Mouse (Mus musculus): ENCODE data around the gene 2310007B03Rik. TPM values are rescaled to one million over a fixed set of nuclear protein-coding genes. Genes with fewer than 3 reads are reported as not detected.

The 2310007B03Rik gene
- polyA plus RNA-seq, 1 experiment from 2014 or later, result 21.8 TPM

DNA sequence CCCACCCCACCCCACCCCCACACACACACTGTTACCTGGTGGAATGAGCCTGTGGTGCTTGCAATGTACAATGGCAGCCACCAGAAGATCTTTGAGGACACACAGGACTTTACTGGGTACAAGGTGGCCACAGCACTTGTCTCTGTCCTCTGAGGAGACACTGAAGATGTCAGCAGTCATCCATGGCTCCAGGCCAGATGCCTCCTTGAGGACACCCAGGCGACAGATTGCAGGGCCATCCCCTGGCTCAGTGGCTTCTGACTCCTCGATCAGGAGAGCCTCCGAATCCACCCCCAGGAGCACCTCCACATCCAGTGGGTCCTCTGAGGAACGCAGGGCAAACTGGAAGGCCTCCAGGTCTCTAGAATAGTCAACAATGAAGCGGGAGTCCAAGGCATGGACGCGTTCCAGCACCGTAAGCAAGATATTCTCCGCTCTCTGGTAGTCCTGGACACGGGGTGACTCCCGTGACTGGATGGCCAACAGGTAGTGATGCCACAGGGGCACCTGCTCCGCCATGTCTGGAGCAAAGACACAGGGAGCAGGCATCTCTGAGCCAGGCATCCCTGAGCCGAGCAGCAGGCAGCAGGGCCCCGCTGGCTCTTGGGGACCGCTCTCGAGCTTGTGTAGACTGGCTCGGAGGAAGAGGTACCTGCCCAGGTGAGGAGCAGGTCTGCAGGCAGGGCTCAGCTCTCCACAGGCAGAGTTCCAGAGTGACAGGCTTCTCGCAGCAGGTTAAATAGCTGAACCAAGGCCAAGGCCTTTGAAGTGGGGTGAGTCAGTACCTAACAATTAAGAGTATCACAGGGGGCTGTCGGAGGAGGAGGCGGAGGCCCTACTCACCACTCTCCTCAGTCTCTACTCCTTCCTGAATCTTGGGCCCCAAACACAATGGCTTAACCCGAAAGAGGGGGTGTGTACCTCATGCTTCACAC, 915 bp downstream of the 2310007B03Rik start:
- Histone ChIP-seq H3K4me1 (peaks cover 21% of the 10 kb centered on the region; the same call in 1 of the 2 replicates), H3K4me2 (replicated peaks) (no peak overlapping the region), H3K27me3 (no peaks in the 10 kb centered on the region), H3K36me3 (no peaks in the 10 kb centered on the region), H3K27ac (replicated peaks) (peak overlapping the region; percentile 56), H3K4me3 (replicated peaks) (0 out of 2 replicates have a peak overlapping the region, but pooled peaks have one; percentile 2), H3K9ac (no peak overlapping the region), H3K9me3 (replicated peaks) (no peaks in the 10 kb centered on the region)
- no peak; the same call in none of the 2 replicates for ATAC-seq (ENCODE audit: insufficient number of reproducible peaks, low FRiP score, low TSS enrichment, low read depth)
- WGBS, result 69% methylated on average over 21 of the region's 21 CpGs

DNA sequence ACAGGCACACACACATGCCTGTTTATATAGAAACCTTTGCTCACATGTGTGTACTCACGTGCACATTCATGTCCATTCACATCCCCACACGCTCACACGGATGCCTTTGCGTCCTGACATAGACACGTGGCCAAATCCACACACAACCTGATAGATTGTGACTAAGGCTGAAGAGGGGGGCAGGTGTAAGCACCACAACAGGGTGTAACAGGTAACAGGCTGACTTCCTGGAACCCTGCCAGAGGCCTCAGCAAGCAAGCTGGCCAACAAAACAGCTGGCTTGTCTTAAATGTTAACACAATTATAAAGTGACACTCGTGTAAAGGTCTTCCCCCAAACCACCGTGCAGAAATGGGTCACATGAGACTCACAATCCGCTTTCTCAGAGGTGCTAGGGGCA, 1.8 kb downstream of the 2310007B03Rik start:
- no peak overlapping the region for H3K9ac ChIP-seq
- H3K4me2 ChIP-seq (replicated peaks), result no peak overlapping the region
- H3K9me3 ChIP-seq (replicated peaks), result no peaks in the 10 kb centered on the region
- WGBS, result 47% methylated on average over 8 of the region's 8 CpGs
- H3K27ac ChIP-seq (replicated peaks), result no peak overlapping the region
- peak overlapping the region; percentile 3; the same call in 1 of the 2 replicates for H3K4me3 ChIP-seq (replicated peaks)
- H3K36me3 ChIP-seq, result no peaks in the 10 kb centered on the region
- peaks cover 21% of the 10 kb centered on the region; the same call in 1 of the 2 replicates for H3K4me1 ChIP-seq
- H3K27me3 ChIP-seq, result no peaks in the 10 kb centered on the region
- no peak for ATAC-seq (ENCODE audit: insufficient number of reproducible peaks, low FRiP score, low TSS enrichment, low read depth)

DNA sequence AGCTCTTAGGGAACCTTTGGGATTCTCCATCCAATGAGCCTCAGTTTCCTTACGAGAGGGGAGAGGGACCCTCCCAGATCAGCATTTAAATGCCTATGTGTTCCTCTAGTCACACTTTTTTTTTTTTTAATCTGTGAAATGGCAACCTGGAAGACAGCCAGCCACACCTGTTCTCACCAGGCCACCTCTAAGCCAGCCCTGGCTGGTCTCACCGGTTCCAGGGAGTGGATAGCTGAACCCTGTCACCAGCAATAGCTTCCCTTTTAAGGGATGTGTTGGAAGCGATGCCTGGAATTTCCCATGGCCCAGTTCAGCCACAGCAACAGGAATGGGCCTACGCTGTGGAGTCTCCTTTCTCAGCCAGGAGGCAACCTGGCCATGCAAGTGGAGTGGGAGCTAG, 3.2 kb downstream of the 2310007B03Rik start:
- H3K9me3 ChIP-seq (replicated peaks), result no peaks in the 10 kb centered on the region
- 66% methylated on average over 4 of the region's 4 CpGs for WGBS
- H3K4me3 ChIP-seq (replicated peaks), result no peak overlapping the region
- H3K27me3 ChIP-seq, result no peaks in the 10 kb centered on the region
- H3K36me3 ChIP-seq, result no peaks in the 10 kb centered on the region
- H3K9ac ChIP-seq, result no peak overlapping the region
- no peak overlapping the region for H3K4me2 ChIP-seq (replicated peaks)
- peaks cover 21% of the 10 kb centered on the region; the same call in 1 of the 2 replicates for H3K4me1 ChIP-seq
- 0 out of 2 replicates have a peak overlapping the region, but pooled peaks have one; percentile 3 for H3K27ac ChIP-seq (replicated peaks)
- no peak for ATAC-seq (ENCODE audit: insufficient number of reproducible peaks, low FRiP score, low TSS enrichment, low read depth)

DNA sequence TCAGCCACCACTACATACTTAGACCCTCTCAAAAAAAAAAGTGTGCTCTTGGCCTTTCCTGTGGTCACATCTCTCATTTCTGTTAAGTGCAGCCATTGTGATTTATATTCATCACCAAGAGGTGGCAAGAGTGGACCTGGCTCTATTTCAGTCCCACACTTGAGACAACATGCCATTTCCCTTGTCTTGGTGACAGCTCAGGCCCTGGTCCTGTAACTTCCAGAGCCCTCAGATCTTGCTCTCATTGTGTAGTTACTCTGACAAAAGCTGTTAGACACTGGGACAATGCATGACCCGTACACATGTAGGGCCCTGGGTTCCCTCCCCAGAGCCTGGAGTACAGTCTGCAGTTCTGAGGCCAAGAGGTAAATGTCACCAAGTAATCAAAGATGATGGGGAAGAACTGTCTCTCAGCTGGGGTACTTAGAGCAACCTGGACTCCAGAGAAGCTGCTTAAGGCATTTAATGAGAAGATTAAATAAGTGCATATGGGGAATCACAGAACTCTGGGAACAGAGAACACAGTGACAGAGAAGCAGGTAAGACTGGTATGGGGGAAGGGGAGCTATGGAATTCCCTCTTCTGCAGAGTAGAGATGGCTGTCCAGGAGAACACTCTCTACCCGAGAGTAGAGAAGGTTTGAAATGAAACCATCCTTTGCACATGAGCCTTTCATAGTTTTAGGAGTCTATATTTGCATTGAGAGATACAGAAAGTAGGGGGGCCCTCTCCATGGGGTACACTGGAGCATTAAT, 9.7 kb downstream of the 2310007B03Rik start:
- no peak overlapping the region for H3K9ac ChIP-seq
- H3K4me1 ChIP-seq, result no peaks in the 10 kb centered on the region
- no peak overlapping the region for H3K4me2 ChIP-seq (replicated peaks)
- ATAC-seq (ENCODE audit: insufficient number of reproducible peaks, low FRiP score, low TSS enrichment, low read depth), result no peak
- no peaks in the 10 kb centered on the region for H3K9me3 ChIP-seq (replicated peaks)
- WGBS, result 55% methylated on average over 2 of the region's 2 CpGs
- no peak overlapping the region for H3K4me3 ChIP-seq (replicated peaks)
- H3K27me3 ChIP-seq, result no peaks in the 10 kb centered on the region
- no peaks in the 10 kb centered on the region for H3K36me3 ChIP-seq
- no peak overlapping the region for H3K27ac ChIP-seq (replicated peaks)

DNA sequence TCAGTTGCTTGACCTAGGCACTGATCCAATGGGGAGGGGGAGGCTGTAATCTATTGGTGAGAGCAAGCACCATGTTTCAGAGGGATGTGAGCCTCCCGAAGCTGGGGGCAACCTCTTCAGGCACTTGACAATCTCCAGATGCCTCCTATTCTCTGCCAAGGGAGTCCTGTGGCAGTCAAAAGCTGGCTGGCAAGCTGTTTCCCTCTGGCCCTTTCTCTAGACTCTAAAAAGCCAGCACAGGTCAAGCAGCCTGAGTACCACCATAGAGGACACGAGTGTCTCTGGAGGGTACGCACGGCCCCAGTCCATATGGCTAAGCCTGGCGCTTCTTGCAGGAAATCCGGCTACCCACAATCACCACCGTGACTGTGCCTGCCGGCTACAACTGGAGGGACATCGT, 16.6 kb downstream of the 2310007B03Rik start:
- no peak for ATAC-seq (ENCODE audit: insufficient number of reproducible peaks, low FRiP score, low TSS enrichment, low read depth)
- no peaks in the 10 kb centered on the region for H3K27me3 ChIP-seq

GRCm38 (mm10) chr1:93142871-93143270, 17.9 kb downstream of the 2310007B03Rik start:
- H3K4me2 ChIP-seq (replicated peaks), result no peak overlapping the region
- no peak overlapping the region for H3K27ac ChIP-seq (replicated peaks)
- H3K36me3 ChIP-seq, result no peaks in the 10 kb centered on the region
- H3K4me3 ChIP-seq (replicated peaks), result no peak overlapping the region
- WGBS, result 86% methylated on average over 1 of the region's 1 CpGs
- no peak for ATAC-seq (ENCODE audit: insufficient number of reproducible peaks, low FRiP score, low TSS enrichment, low read depth)
- H3K4me1 ChIP-seq, result 0 out of 2 replicates have a peak, but pooled peaks cover 3% of the 10 kb centered on the region
- no peak overlapping the region for H3K9ac ChIP-seq
- no peaks in the 10 kb centered on the region for H3K9me3 ChIP-seq (replicated peaks)
- no peaks in the 10 kb centered on the region for H3K27me3 ChIP-seq

More for the DNA sequence above, 16.6 kb downstream of the 2310007B03Rik start:
- H3K36me3 ChIP-seq, result no peaks in the 10 kb centered on the region
- H3K9me3 ChIP-seq (replicated peaks), result no peaks in the 10 kb centered on the region
- no peak overlapping the region for H3K9ac ChIP-seq
- 0 out of 2 replicates have a peak, but pooled peaks cover 3% of the 10 kb centered on the region for H3K4me1 ChIP-seq
- WGBS, result 67% methylated on average over 9 of the region's 9 CpGs
- no peak overlapping the region for H3K4me3 ChIP-seq (replicated peaks)
- H3K4me2 ChIP-seq (replicated peaks), result no peak overlapping the region
- no peak overlapping the region for H3K27ac ChIP-seq (replicated peaks)

GRCm38 (mm10) chr1:93139713-93140112, 21.0 kb downstream of the 2310007B03Rik start:
- no peak for ATAC-seq (ENCODE audit: insufficient number of reproducible peaks, low FRiP score, low TSS enrichment, low read depth)
- 0 out of 2 replicates have a peak, but pooled peaks cover 3% of the 10 kb centered on the region for H3K4me1 ChIP-seq
- H3K9me3 ChIP-seq (replicated peaks), result no peaks in the 10 kb centered on the region
- H3K36me3 ChIP-seq, result no peaks in the 10 kb centered on the region
- no peak overlapping the region for H3K4me2 ChIP-seq (replicated peaks)
- H3K4me3 ChIP-seq (replicated peaks), result no peak overlapping the region
- no peaks in the 10 kb centered on the region for H3K27me3 ChIP-seq
- WGBS, result 75% methylated on average over 7 of the region's 7 CpGs
- H3K27ac ChIP-seq (replicated peaks), result no peak overlapping the region
- H3K9ac ChIP-seq, result no peak overlapping the region

DNA sequence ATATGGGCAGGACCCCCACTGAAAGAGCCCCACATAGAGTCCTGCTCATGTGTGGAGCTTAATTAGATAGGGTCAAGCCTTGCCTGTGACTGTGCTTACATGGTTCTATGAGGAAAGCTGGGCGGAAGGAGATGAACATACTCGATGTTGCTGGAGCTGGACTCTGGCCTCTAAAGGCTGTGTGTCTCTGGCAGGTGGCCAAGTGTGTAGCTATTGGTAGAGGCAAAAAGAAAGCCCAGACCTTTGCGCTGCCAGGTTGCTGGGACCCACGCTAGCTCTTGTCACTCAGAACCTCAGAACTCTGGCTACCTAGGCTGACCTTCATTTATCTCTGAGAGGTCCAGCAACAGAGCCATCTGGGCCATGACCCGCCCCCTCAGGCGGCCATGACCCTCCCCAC, 22.2 kb downstream of the 2310007B03Rik start:
- Histone ChIP-seq H3K27ac (replicated peaks) (no peak overlapping the region), H3K36me3 (no peaks in the 10 kb centered on the region), H3K4me3 (replicated peaks) (no peak overlapping the region), H3K4me1 (no peaks in the 10 kb centered on the region), H3K27me3 (no peaks in the 10 kb centered on the region), H3K9ac (no peak overlapping the region), H3K9me3 (replicated peaks) (no peaks in the 10 kb centered on the region), H3K4me2 (replicated peaks) (no peak overlapping the region)
- ATAC-seq (ENCODE audit: insufficient number of reproducible peaks, low FRiP score, low TSS enrichment, low read depth), result no peak
- WGBS, result 81% methylated on average over 6 of the region's 6 CpGs

DNA sequence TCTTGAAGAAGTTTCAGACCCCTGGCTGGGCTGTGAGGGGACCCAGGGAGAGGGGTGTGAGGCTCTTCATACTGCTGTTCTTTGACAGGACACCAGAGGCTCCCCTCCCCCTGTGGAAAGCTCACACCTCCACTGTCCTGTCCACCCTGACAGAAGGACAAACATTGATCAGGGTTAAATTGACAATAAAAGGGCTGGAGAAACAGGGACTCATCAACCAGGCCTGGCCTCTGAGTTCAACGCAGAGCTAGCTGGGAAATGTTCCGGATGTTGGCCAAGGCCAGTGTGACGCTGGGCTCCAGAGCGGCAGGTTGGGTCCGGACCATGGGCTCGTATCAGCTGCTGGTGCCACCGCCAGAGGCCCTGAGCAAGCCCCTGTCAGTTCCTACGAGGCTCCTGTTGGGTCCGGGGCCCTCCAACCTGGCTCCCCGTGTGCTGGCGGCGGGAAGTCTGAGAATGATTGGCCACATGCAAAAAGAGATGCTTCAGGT, 25.7 kb downstream of the 2310007B03Rik start, which contains the start of gene Agxt:
Gene Agxt, plus strand, starts transcription at position 205 of the 491 bp plus-strand sequence.
- no peak for ATAC-seq (ENCODE audit: insufficient number of reproducible peaks, low FRiP score, low TSS enrichment, low read depth)
- Histone ChIP-seq H3K36me3 (no peaks in the 10 kb centered on the region), H3K4me3 (replicated peaks) (no peak within 1 kb of the TSS), H3K27me3 (no peaks in the 10 kb centered on the region), H3K4me1 (no peaks in the 10 kb centered on the region), H3K4me2 (replicated peaks) (no peak within 1 kb of the TSS), H3K9ac (no peak within 1 kb of the TSS), H3K27ac (replicated peaks) (no peak within 1 kb of the TSS), H3K9me3 (replicated peaks) (no peaks in the 10 kb centered on the region)
- WGBS, result 85% methylated on average over 12 of the region's 12 CpGs

DNA sequence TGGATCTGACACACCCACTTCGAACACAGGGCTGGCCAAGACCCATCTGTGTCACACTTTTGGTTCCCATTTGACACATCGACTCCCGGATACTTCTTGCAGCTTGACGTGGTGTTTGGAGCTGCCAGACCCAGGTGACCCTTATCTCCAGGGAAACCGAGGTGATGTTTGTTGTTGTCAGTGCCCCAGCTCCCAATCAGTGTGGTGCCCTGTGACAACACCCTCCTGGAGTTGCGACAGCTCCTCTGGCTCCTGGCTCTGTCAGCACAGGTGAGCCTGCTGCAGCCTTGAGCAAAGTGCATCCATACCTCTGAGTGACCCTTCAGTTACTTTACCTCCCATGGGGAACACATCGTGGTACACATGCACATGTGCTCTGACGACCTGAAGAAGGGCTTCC, 28.1 kb downstream of the 2310007B03Rik start:
- no peak overlapping the region for H3K4me3 ChIP-seq (replicated peaks)
- H3K9me3 ChIP-seq (replicated peaks), result no peaks in the 10 kb centered on the region
- H3K36me3 ChIP-seq, result no peaks in the 10 kb centered on the region
- H3K9ac ChIP-seq, result no peak overlapping the region
- H3K4me2 ChIP-seq (replicated peaks), result no peak overlapping the region
- no peak for ATAC-seq (ENCODE audit: insufficient number of reproducible peaks, low FRiP score, low TSS enrichment, low read depth)
- WGBS, result 66% methylated on average over 8 of the region's 8 CpGs
- H3K27me3 ChIP-seq, result no peaks in the 10 kb centered on the region
- no peaks in the 10 kb centered on the region; the same call in 1 of the 2 replicates for H3K4me1 ChIP-seq
- H3K27ac ChIP-seq (replicated peaks), result no peak overlapping the region

All from embryonic facial prominence, embryonic 15.5 days (tissue).